Comparison of ENCODE assay signal across 17 mouse cellular contexts in the genomic region with DNA sequence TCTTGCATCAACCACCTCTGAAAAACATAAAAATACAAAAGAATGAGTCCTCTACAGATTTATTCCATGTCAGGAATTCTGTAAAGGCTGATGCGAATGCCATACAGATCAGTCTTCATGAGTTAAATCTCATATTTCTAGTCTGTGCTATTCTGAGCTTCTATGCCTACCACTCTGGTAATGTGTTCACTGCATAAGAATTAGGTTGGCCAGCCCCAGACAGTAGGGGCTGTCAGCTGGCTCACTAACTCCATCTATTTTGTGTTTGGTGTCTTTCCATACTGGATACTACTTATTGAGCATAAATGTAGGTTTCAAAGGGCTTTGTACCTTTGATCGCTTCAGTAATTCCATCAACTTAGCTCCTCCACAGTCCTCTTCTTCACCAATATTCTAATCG.
A peak's percentile ranks its signal among the peaks of the same experiment; 100 is the strongest.
DNase-seq lines count a peak whose midpoint lies in the region; ATAC-seq and TF ChIP-seq lines count a peak whose summit lies in the region.
"Had no signal": no experiment of that assay in that cellular context is flagged by ENCODE, and none has a peak within 500 bp of the region (broad histone marks: within the 10 kb centered on the region; RNA-seq: fewer than 3 reads in every experiment).

No protein-coding gene starts in this region.

- H3K27me3 ChIP-seq in forebrain, postnatal 0 days (ENCODE audit: insufficient read depth, low read length) = no peaks in the 10 kb centered on the region
- no peaks in the 10 kb centered on the region for H3K27me3 ChIP-seq in forebrain, embryonic 11.5 days (ENCODE audit: control insufficient read depth, insufficient read depth, low read length)
- H3K27me3 ChIP-seq in midbrain, embryonic 13.5 days = no peaks in the 10 kb centered on the region
- H3K27me3 ChIP-seq in midbrain, embryonic 15.5 days (replicated peaks) = no peaks in the 10 kb centered on the region
- H3K27me3 ChIP-seq: embryonic facial prominence, embryonic 12.5 days; forebrain, embryonic 12.5 days had no signal

- DNase-seq in forebrain, postnatal 0 days = no peak
- DNase-seq in forebrain, embryonic 11.5 days (ENCODE audit: low spot score) = no peak
- no peak for DNase-seq in spleen, postnatal 10 days (ENCODE audit: low spot score in 2 of 2)
- DNase-seq: adrenal gland, adult 2 months; adrenal gland, postnatal 10 days; adrenal gland, postnatal 25 days; cerebellum, adult 11-12 months; cerebellum, adult 2 months; cerebellum, adult 9-10 months; cerebellum, postnatal 10 days; cerebellum, postnatal 25 days had no signal

- TF ChIP-seq CTCF in forebrain, postnatal 0 days (IDR thresholded peaks at IDR 0.05; ENCODE audit: low read depth) = no peak

- no peak overlapping the region for H3K9ac ChIP-seq in forebrain, postnatal 0 days
- no peak overlapping the region for H3K9ac ChIP-seq in forebrain, embryonic 11.5 days (ENCODE audit: low read length)
- H3K9ac ChIP-seq in midbrain, embryonic 13.5 days (replicated peaks) = no peak overlapping the region
- no peak overlapping the region for H3K9ac ChIP-seq in midbrain, embryonic 15.5 days
- H3K9ac ChIP-seq: embryonic facial prominence, embryonic 12.5 days; forebrain, embryonic 12.5 days had no signal

- H3K9me3 ChIP-seq in forebrain, postnatal 0 days (ENCODE audit: low read length) = no peaks in the 10 kb centered on the region
- H3K9me3 ChIP-seq in forebrain, embryonic 11.5 days (ENCODE audit: control insufficient read depth, low read length) = no peaks in the 10 kb centered on the region
- no peaks in the 10 kb centered on the region for H3K9me3 ChIP-seq in midbrain, embryonic 13.5 days
- H3K9me3 ChIP-seq in midbrain, embryonic 15.5 days = no peaks in the 10 kb centered on the region
- H3K9me3 ChIP-seq: embryonic facial prominence, embryonic 10.5 days; embryonic facial prominence, embryonic 12.5 days; forebrain, embryonic 12.5 days had no signal

- no peak overlapping the region for H3K4me3 ChIP-seq in forebrain, postnatal 0 days (ENCODE audit: low read depth, low read length)
- H3K4me3 ChIP-seq in forebrain, embryonic 11.5 days (ENCODE audit: low read depth, low read length) = no peak overlapping the region
- no peak overlapping the region for H3K4me3 ChIP-seq in midbrain, embryonic 13.5 days (replicated peaks)
- no peak overlapping the region for H3K4me3 ChIP-seq in midbrain, embryonic 15.5 days
- H3K4me3 ChIP-seq: embryonic facial prominence, embryonic 10.5 days; embryonic facial prominence, embryonic 12.5 days; forebrain, embryonic 12.5 days had no signal

- no peaks in the 10 kb centered on the region for H3K36me3 ChIP-seq in forebrain, postnatal 0 days (ENCODE audit: insufficient read depth)
- H3K36me3 ChIP-seq in forebrain, embryonic 11.5 days (ENCODE audit: control insufficient read depth, insufficient read depth, low read length) = no peaks in the 10 kb centered on the region
- H3K36me3 ChIP-seq in midbrain, embryonic 13.5 days = no peaks in the 10 kb centered on the region
- H3K36me3 ChIP-seq in midbrain, embryonic 15.5 days (replicated peaks) = no peaks in the 10 kb centered on the region
- H3K36me3 ChIP-seq: embryonic facial prominence, embryonic 10.5 days; embryonic facial prominence, embryonic 12.5 days; forebrain, embryonic 12.5 days had no signal

- no peaks in the 10 kb centered on the region for H3K4me1 ChIP-seq in forebrain, postnatal 0 days (ENCODE audit: insufficient read depth)
- no peaks in the 10 kb centered on the region for H3K4me1 ChIP-seq in forebrain, embryonic 11.5 days (replicated peaks; ENCODE audit: control insufficient read depth, insufficient read depth, low read length)
- H3K4me1 ChIP-seq in midbrain, embryonic 13.5 days (replicated peaks) = no peaks in the 10 kb centered on the region
- no peaks in the 10 kb centered on the region for H3K4me1 ChIP-seq in midbrain, embryonic 15.5 days
- H3K4me1 ChIP-seq: embryonic facial prominence, embryonic 10.5 days; embryonic facial prominence, embryonic 12.5 days; forebrain, embryonic 12.5 days had no signal

- no peak overlapping the region for H3K4me2 ChIP-seq in forebrain, postnatal 0 days (ENCODE audit: low read depth)
- no peak overlapping the region for H3K4me2 ChIP-seq in forebrain, embryonic 11.5 days (ENCODE audit: low read depth, low read length, severe bottlenecking)
- H3K4me2 ChIP-seq in midbrain, embryonic 13.5 days (replicated peaks) = no peak overlapping the region
- H3K4me2 ChIP-seq in midbrain, embryonic 15.5 days = no peak overlapping the region
- H3K4me2 ChIP-seq: embryonic facial prominence, embryonic 12.5 days; forebrain, embryonic 12.5 days had no signal

- H3K27ac ChIP-seq in forebrain, postnatal 0 days (ENCODE audit: low read depth, low read length) = no peak overlapping the region
- no peak overlapping the region for H3K27ac ChIP-seq in forebrain, embryonic 11.5 days (ENCODE audit: low read depth, low read length)
- no peak overlapping the region for H3K27ac ChIP-seq in midbrain, embryonic 13.5 days
- no peak overlapping the region for H3K27ac ChIP-seq in midbrain, embryonic 15.5 days
- H3K27ac ChIP-seq: embryonic facial prominence, embryonic 10.5 days; embryonic facial prominence, embryonic 12.5 days; forebrain, embryonic 12.5 days had no signal

- WGBS in forebrain, postnatal 0 days = 58% methylated on average over 3 of the region's 3 CpGs
- 81% methylated on average over 3 of the region's 3 CpGs for WGBS in forebrain, embryonic 11.5 days
- 72% methylated on average over 3 of the region's 3 CpGs for WGBS in midbrain, embryonic 13.5 days
- WGBS in midbrain, embryonic 15.5 days = 77% methylated on average over 3 of the region's 3 CpGs

- peak; percentile 65; the same call in 1 of the 2 replicates for ATAC-seq in forebrain, postnatal 0 days
- no peak for ATAC-seq in forebrain, embryonic 11.5 days (replicated peaks; ENCODE audit: low FRiP score)
- ATAC-seq in midbrain, embryonic 13.5 days = 0 out of 2 replicates have a peak, but pooled peaks have one; percentile 17
- ATAC-seq in midbrain, embryonic 15.5 days (replicated peaks) = no peak
- ATAC-seq: forebrain, embryonic 16.5 days had no signal

Comparison
In these comparisons a context has a peak if more than half of its experiments do, and no peak if none do; other contexts are left out.
1. ATAC-seq: peak in forebrain, postnatal 0 days (single experiment) and midbrain, embryonic 13.5 days (single experiment); none in forebrain, embryonic 11.5 days (single experiment) and midbrain, embryonic 15.5 days (single experiment).